Mouse (Mus musculus) midbrain, embryonic 16.5 days (tissue): ENCODE data around the gene Lrrc4b. TPM values are rescaled to one million over a fixed set of nuclear protein-coding genes. Genes with fewer than 3 reads are reported as not detected.
A peak's percentile ranks its signal among the peaks of the same experiment; 100 is the strongest.

Experiments used
- ATAC-seq: fragments of 200-750 bp; cut with Nextera tagmentation; 2 replicates; pipeline ENCODE4 v1.8.0; 2017; ENCODE audit warnings: moderate TSS enrichment
- H3K27ac ChIP-seq: fragments of 300-500 bp; sonication (generic); 2 replicates; pipeline ENCODE4 v1.5.1; 2014; ENCODE audit warnings: mild to moderate bottlenecking, low read length, mixed read lengths
- H3K27me3 ChIP-seq: fragments of 300-500 bp; sonication (generic); 2 replicates; pipeline ENCODE4 v1.6.1; 2014; ENCODE audit warnings: low read depth, low read length, mixed read lengths; ENCODE audit not compliant: control insufficient read depth, insufficient read depth
- H3K36me3 ChIP-seq: fragments of 300-500 bp; sonication (generic); 2 replicates; pipeline ENCODE4 v1.6.1; 2014; ENCODE audit warnings: mild to moderate bottlenecking, low read length, moderate library complexity, mixed read lengths; ENCODE audit not compliant: control insufficient read depth, insufficient read depth
- H3K4me1 ChIP-seq: fragments of 300-500 bp; sonication (generic); 2 replicates; pipeline ENCODE4 v1.6.1; 2014; ENCODE audit warnings: mild to moderate bottlenecking, low read length, mixed read lengths; ENCODE audit not compliant: control insufficient read depth, insufficient read depth
- H3K4me2 ChIP-seq: fragments of 300-500 bp; sonication (generic); 2 replicates; pipeline ENCODE4 v1.6.1; 2014; ENCODE audit warnings: mild to moderate bottlenecking, low read length, mixed read lengths
- H3K4me3 ChIP-seq: fragments of 300-500 bp; sonication (generic); 2 replicates; pipeline ENCODE4 v1.5.1; 2014; ENCODE audit warnings: low read depth, mild to moderate bottlenecking, low read length, moderate library complexity, mixed read lengths
- H3K9ac ChIP-seq: fragments of 300-500 bp; sonication (generic); 2 replicates; pipeline ENCODE4 v1.6.1; 2014; ENCODE audit warnings: low read depth, low read length, mixed read lengths
- H3K9me3 ChIP-seq: fragments of 300-500 bp; sonication (generic); replicated peaks from 2 replicates; pipeline ENCODE4 v1.6.1; 2014; ENCODE audit warnings: mild to moderate bottlenecking, low read length, mixed read lengths; ENCODE audit not compliant: control insufficient read depth, poor library complexity, severe bottlenecking
- WGBS: fragments of 180-500 bp; shearing (Covaris S2); extraction: QIAGEN DNeasy Blood & Tissue Kit; methylation state at CpG from one replicate; pipeline ENCODE4 v1.1.7; 2014; 5-methylcytosine and 5-hydroxymethylcytosine counted together
- polyA plus RNA-seq: library from polyadenylated mRNA; unstranded; fragments of >200 nt; fragmentation: Nextera tagmentation; extraction: Ambion mirVana; gene quantifications from 2 replicates; pipeline ENCODE4 v1.2.1, GENCODE M21; 2015

Gene Lrrc4b
- polyA plus RNA-seq, 1 experiment from 2014 or later, result 15.9 TPM

DNA sequence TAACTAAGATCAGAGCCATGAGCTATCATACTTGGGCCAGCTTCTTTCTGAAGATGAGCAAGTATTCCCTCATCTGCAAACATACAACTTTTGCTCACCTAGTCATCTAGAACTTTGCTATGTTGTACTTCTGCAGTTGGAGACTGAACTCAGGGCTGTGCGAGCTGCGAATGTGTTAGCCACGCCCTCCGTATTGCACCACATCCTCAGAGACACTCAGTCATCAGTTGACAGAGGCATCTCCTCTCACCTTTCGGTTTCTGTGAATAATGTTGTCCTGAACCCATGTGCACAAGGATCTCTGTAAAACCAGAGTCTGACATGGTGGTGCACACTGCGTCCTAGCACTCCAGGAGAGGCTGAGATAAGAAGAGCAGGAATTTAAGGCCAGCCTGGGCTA, 27.1 kb upstream of the Lrrc4b start:
- H3K4me3 ChIP-seq, result no peak overlapping the region
- H3K4me1 ChIP-seq, result peaks cover 9% of the 10 kb centered on the region
- H3K27ac ChIP-seq, result no peak overlapping the region
- no peak for ATAC-seq
- H3K36me3 ChIP-seq, result no peaks in the 10 kb centered on the region
- 90% methylated on average over 6 of the region's 6 CpGs for WGBS
- no peaks in the 10 kb centered on the region for H3K9me3 ChIP-seq
- no peaks in the 10 kb centered on the region for H3K27me3 ChIP-seq
- H3K9ac ChIP-seq, result no peak overlapping the region
- no peak overlapping the region for H3K4me2 ChIP-seq

DNA sequence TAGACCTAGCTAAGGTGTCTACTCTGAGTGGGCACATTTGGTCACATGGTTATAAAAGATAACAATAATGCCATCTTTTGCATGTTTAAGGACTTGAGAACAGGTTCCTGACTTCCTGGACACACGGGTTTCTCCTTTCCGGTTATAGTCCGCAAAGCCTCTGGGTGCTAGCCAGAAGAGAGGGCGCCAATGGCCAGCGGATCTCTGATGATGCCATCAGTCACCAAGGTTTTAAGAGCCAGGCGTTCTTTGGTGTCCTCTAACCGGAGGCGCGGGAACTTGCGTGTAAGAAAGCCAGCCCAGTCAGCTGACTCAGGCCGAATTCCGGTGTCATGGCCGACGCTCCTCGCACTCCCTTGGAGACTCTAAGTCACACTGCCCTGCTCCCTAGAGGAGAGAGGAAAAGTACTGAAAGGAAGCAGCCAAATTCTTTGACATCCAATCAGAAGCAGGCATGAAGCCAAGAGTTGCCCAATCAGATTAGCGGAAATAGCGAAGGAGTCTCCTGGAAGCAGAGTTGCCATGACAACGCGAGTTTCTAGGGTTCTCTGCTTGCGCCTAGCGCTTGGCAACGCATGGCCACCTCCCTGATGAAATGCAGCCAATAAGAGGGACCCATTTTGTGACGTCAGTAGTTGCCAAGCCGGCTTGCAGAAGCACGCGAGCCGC, 23.3 kb upstream of the Lrrc4b start:
- Histone ChIP-seq H3K4me2 (peak overlapping the region; percentile 77), H3K27ac (peak overlapping the region; percentile 88), H3K4me3 (peak overlapping the region; percentile 41), H3K9me3 (no peaks in the 10 kb centered on the region), H3K36me3 (no peaks in the 10 kb centered on the region), H3K4me1 (peaks cover 9% of the 10 kb centered on the region), H3K27me3 (no peaks in the 10 kb centered on the region), H3K9ac (peak overlapping the region; percentile 62)
- WGBS, result 1% methylated on average over 27 of the region's 27 CpGs
- peak; percentile 97 for ATAC-seq

DNA sequence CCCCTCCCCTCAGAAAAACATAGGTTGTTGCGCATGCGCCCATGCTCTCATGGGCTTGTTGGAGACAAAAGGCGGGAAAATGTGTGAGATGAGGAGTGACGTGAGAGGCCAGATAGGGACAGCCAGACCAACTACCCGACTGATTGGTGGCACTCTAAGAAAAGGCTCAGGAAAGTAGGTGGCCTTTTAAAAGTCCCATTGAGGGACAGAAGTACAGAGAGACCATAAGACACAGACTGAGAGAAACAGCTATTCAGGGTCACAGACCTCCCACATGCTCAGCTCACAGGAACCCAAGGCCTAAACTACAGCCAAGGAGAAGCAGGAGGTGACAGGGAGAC, 22.8 kb upstream of the Lrrc4b start:
- ATAC-seq, result no peak
- Histone ChIP-seq H3K27me3 (no peaks in the 10 kb centered on the region), H3K4me2 (peak overlapping the region; percentile 24; the same call in 1 of the 2 replicates), H3K9ac (0 out of 2 replicates have a peak overlapping the region, but pooled peaks have one; percentile 31), H3K27ac (peak overlapping the region; percentile 31; the same call in 1 of the 2 replicates), H3K4me1 (peaks cover 9% of the 10 kb centered on the region), H3K9me3 (no peaks in the 10 kb centered on the region), H3K36me3 (no peaks in the 10 kb centered on the region), H3K4me3 (no peak overlapping the region)
- WGBS, result under 1% methylated on average over 5 of the region's 5 CpGs

DNA sequence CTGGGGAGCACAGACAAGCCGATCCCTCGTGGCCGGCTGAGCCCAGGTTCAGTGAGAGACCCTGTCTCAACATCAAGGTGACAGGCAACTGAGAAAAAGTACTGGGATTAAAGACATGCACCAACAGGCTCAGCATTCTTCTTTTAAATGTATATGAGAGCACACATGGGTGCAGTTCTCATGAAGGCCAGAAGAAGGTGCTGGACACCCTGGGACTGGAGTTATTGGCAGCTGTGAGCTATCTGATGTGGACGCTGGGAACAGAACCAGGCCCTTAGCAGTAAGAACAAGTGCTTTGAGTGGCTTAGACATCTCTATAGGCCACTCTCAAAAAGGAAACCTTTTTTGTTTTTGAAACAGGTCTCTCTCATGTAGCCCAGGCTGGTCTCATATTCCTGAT, 17.7 kb upstream of the Lrrc4b start:
- Histone ChIP-seq H3K4me3 (no peak overlapping the region), H3K27me3 (no peaks in the 10 kb centered on the region), H3K27ac (no peak overlapping the region), H3K9ac (no peak overlapping the region), H3K9me3 (no peaks in the 10 kb centered on the region), H3K36me3 (no peaks in the 10 kb centered on the region), H3K4me2 (no peak overlapping the region), H3K4me1 (peaks cover 2% of the 10 kb centered on the region; the same call in 1 of the 2 replicates)
- WGBS, result 88% methylated on average over 4 of the region's 4 CpGs
- no peak for ATAC-seq

DNA sequence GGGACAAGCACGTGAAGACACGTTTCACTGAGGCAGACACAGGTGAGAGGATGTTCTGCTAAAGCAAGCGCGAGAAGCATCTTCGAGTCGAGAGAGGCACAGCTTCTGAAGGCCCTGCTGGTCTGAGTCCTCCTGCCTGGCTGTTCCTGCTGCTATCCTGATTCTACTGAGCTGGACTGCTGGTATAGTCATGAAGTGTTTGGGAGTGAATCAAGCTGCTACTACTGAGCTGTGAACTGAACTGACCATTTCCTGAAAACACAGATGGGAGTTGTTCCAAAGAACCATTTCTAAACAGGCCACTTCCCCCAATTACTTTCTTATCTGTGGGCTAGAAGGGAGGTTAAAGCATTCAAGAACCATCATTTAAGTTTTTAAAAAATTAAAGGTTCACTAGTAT, 15.5 kb upstream of the Lrrc4b start:
- Histone ChIP-seq H3K27ac (no peak overlapping the region), H3K4me2 (no peak overlapping the region), H3K4me1 (no peaks in the 10 kb centered on the region), H3K9me3 (no peaks in the 10 kb centered on the region), H3K27me3 (no peaks in the 10 kb centered on the region), H3K36me3 (no peaks in the 10 kb centered on the region), H3K9ac (no peak overlapping the region), H3K4me3 (no peak overlapping the region)
- no peak for ATAC-seq
- 90% methylated on average over 6 of the region's 6 CpGs for WGBS

DNA sequence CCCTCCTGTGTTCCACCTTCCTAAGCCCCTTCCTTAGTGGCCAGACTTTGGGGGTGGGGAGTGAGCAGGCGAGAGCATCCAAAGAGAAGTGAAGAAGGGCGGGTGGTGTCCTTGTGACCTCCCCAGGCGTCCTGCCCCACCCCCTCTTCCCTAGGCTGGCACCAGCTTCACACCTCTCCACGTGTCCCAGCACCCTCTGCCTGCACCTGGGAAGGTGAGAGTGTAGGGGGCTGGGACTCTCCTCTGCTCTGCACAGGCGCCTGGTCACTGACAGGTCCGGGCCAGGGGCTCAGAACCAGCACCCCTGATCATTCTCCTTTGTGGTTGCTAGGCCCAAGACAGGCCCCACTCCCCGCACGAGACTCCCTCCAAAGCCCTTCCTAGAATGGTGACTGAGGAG, 1.2 kb upstream of the Lrrc4b start:
- Histone ChIP-seq H3K27me3 (no peaks in the 10 kb centered on the region), H3K4me3 (peak overlapping the region; percentile 87), H3K4me2 (peak overlapping the region; percentile 91), H3K9me3 (no peaks in the 10 kb centered on the region), H3K27ac (peak overlapping the region; percentile 100), H3K4me1 (peaks cover 41% of the 10 kb centered on the region), H3K9ac (peak overlapping the region; percentile 43), H3K36me3 (no peaks in the 10 kb centered on the region)
- peak; percentile 12 for ATAC-seq
- WGBS, result 12% methylated on average over 8 of the region's 8 CpGs

DNA sequence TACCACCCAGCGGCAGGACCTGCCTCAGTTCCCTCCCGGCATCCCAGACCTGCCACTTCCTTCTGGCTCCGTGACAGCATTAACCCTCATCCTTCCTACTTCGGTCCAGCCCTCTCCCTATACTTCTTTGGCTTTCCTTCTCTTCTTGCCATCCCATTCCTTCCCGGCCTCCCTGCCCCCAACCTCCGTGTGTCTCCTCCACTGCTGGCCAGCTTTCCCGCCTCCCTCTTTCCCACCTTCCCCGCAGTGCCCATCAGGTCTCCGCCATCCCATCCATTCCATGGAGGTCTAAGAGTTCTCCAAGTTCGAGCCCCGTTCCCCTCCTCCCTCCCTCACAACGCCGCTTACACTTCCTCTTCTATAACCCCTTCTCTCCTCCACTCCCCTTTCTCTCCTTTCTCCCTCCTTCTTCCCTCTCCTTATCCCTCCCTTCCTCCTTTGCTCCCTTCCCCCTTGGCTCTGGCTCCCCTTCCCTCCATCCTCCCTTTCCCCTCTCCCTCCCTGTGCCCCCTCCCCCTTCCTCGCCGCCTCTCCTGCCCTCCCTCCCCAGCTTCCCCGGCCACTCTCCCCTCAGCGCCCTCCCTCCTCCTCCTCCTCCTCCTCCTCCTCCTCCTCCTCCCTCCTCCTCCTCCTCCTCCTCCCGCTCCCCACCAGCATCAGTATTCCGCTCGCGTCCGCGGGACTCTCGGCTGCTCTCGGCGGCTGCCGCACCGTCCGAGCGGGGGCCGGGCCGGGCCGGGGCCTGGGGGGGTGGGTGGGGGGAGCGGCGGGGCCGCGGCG, 457 bp upstream of the Lrrc4b start:
- no peaks in the 10 kb centered on the region for H3K27me3 ChIP-seq
- H3K4me1 ChIP-seq, result peaks cover 46% of the 10 kb centered on the region
- peak overlapping the region; percentile 87 for H3K4me3 ChIP-seq
- 2% methylated on average over 17 of the region's 38 CpGs for WGBS
- H3K9ac ChIP-seq, result peak overlapping the region; percentile 97
- H3K4me2 ChIP-seq, result peak overlapping the region; percentile 91
- no peaks in the 10 kb centered on the region for H3K36me3 ChIP-seq
- H3K9me3 ChIP-seq, result no peaks in the 10 kb centered on the region
- H3K27ac ChIP-seq, result peak overlapping the region; percentile 100
- peak; percentile 29 for ATAC-seq

DNA sequence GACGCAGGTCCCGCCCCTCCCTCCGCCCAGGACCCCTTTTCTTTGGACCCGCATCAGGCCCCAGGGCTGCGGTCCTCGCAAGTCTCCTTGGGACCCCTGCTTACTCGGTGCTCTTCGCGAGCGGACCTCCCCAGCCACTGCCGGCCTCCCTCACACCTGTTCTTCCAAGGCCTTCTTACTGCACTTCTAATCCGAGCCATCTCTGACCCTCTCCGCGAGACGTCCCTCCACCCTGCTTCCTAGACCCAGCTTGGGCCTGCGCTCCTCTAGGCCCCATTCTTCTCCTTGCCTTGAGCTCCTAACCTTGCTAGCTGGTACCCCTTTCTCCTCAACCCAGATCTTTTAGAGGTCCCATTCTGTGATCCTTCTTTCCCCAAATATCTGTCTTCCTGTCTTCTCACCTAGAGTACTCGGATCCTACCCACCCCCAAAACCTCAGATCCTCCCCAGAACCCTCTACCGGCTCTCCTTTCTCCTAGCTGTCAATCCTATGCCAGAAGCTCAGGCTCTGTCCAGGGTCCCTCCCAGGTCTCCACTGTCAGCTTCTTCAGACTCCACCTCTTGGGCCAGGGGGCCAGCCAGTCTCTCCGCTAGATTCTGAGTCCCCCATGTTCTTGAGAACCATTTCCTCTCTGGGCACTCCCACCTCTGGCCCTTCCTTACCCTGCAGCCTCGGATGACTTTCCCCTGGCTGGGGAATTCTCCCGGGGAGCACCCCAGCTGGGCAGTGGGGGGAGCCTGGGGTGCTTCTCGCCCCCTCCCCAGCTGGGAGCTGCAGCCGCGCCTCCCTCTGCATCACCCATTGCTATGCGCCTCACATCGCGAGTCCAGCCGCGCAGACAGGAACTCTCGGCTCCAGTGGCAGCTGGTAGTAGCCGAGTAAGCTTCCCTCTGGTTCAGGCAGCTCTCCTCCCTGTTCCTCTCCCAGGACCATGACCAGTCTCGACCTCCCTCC, 993 bp downstream of the Lrrc4b start:
- Histone ChIP-seq H3K4me1 (peaks cover 49% of the 10 kb centered on the region), H3K9ac (peak overlapping the region; percentile 97), H3K4me2 (peak overlapping the region; percentile 91), H3K36me3 (no peaks in the 10 kb centered on the region), H3K27me3 (no peaks in the 10 kb centered on the region), H3K9me3 (no peaks in the 10 kb centered on the region), H3K4me3 (peak overlapping the region; percentile 87), H3K27ac (peak overlapping the region; percentile 100)
- WGBS, result 1% methylated on average over 28 of the region's 32 CpGs
- ATAC-seq, result peak; percentile 23
